Mouse (Mus musculus): ENCODE measurements at regions not wholly inside any gene's neighbourhood (a gene's known extent, or its start where the extent isn't known, plus 50 kb on each side); places are given as distances from the start of the nearest gene placed in this dataset.
A peak's percentile ranks its signal among the peaks of the same experiment; 100 is the strongest.

DNA sequence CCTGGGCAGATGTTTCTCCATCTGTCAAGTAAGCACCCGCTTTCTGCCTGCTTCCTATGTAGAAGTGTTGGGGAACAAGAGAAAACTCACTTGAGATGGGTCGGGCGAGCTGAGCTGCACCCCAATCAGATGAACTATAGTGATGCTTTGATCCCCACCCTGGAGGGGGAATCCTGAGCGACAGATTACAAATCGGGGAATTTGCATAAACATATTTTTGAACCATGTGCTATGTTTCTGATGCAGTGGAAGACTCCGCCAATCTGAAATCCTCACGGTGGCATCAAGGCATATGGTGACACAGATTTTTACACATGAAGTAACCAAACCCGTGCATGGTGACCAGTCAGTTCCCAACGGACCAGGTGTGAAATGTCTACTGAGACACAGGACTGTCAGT is 231.4 kb upstream of the Chd6 start:
- DNase-seq (ENCODE audit: low spot score in 2 of 2): no peak

DNA sequence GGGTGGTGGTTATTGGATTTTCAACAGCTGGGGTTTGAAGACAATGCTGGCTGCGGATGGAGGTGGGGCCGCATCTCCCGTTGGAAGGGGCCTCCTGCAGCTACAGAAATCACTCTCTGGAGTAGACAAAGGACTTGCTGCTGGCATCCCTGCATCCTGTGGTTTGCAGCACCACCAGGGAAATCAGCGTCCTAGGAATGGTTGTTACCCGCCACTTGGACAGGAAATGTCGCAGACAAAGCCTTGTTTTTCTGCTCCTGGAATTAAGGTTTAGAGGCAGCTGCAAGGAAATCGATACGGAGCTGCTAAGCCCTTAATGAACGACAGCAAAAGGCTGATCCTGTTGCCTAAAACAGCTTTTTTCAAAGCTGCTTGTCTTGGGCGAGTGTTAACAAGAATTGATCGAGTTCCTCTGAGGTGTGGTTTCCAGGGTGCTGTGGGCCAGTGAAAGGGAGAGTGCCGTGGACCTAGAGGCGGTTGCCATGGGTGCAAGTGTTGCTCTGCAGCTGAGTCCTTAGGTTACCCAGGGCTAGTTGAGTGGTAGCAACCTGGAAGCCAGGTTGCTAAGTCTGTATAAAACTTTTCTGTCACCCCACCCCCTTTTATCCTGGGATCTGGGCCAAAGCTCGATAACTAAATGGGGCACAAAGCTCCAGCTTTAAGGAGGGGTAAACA is 230.6 kb upstream of the Chd6 start:
- DNase-seq (ENCODE audit: low spot score in 2 of 2): no peak

DNA sequence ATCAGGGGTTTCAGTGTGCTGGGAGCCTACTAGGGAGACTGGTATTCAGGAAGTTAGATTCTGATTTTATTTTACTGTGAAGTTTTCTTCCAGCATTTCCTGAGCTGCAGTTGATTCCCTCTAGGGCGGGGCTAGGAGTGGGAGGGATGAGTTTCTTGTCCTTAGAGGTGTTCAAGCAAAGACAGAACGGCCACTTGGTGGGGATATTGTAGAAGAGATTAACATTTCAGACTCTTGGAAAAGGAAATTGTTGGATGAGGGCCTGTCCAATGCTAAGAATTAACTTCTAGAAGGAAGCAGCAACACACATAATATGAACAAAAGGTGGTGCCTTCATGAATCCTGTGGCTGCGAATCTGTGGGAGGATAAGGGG is 230.1 kb upstream of the Chd6 start:
- no peak for DNase-seq (ENCODE audit: low spot score in 2 of 2)

DNA sequence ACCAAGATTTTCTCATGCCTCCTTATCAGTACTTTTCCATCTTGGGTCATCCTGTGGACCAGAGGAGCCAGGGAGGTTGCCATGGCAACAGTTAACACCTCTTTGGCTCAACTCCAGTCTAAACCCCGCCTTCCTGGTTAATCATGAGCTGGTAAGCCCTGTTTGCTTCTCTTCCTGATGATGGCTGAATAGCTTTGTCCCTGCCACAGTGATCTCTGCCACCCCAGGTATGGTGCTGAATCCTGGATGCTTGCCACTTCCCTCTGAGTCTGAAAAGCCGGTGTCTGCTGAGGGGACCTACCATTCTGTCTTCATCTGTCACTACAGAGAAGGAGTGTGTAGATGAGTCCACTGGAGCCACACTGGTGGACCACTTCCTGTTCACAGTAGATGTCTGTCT is 223.8 kb upstream of the Chd6 start:
- no peak for DNase-seq (ENCODE audit: low spot score in 2 of 2)

DNA sequence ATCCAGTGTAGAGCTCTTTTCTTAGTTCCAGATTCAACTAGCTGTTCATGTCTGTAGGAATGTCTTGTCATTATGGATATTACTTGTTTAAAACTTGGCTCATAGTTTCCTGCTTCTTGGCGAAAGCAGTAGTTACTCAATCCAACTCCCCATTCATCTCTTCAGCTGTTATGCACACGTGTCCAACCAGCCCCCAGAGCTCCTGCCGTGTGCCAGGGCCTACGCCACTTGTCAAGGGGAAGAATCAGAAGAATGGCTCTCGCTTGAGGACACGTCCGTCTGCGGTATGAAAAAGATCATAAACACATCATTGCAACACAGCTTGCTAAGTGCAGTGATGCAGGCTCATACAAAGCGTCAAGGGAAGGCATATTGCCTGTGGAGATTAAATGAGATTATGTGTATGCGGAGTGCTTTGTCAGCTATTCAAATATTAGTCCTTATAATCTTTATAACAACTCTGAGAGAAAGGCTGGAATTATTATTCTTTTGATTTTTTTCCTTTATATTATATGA is 223.0 kb upstream of the Chd6 start:
- no peak for DNase-seq (ENCODE audit: low spot score in 2 of 2)

DNA sequence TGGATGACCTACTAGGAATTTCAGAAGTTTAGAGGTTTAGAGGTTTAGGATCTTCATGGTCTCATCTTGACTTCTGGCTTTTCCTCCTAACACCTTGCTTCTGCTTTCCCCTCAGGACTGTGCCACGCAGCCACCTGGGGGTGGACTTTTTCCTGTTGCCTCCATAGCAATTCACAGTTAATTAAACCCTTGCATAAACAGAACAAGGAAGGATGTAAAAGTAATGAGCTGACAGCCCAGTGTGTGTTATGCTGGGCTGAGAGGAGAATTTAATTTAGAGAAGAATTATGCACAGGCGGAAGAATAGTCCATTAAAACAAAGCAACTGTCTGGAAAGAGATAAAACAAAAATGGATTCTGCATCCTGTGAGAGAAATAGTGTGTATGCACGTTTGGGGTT is 193.9 kb upstream of the Chd6 start:
- DNase-seq (ENCODE audit: low spot score in 2 of 2): no peak

DNA sequence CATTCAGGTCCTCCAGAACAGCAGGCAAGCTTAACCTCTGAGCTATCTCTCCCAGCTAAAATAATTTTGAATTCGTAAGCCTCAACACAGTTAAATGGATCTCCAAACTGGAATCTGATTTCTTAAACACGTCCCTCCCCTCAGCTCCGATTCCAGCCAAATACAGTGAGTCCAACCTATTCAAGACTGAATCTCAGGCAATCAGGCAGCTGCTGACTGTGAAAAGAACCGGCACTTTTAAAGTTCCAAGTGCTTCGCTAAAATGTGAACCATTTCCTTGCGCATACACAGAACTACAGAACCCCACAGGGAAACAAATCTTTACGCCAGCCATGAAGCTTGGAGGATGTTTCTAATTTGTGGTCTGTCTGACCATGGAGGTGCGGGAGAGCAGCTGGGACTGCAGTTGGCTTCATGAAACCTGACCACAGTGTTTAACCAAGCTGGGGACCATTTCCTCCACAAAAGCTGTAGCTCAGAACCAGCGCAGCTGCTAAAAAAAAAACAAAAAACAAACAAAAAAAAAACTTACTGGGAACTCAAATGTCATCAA is 160.1 kb upstream of the Chd6 start:
- no peak for DNase-seq (ENCODE audit: low spot score in 2 of 2)

DNA sequence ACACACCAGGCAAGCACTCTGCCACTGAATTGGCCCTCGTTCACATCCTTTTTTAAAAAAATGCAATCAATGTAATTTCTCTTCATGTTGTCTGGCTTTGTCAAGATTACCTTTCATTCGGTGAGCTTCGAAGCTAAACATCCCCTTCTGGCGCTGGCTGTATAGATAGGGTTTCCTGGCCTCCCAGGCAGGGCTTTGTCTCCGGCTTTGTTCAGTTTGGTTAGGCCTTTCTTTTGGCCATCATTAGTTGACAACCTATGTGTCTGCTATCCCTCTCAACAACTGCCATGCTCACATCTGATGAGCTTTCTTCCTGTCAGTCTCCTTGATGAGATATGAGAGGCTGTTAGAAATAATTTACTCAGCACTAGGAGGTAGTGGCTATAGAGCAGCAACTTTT is 157.6 kb upstream of the Chd6 start:
- no peak for DNase-seq (ENCODE audit: low spot score in 2 of 2)

DNA sequence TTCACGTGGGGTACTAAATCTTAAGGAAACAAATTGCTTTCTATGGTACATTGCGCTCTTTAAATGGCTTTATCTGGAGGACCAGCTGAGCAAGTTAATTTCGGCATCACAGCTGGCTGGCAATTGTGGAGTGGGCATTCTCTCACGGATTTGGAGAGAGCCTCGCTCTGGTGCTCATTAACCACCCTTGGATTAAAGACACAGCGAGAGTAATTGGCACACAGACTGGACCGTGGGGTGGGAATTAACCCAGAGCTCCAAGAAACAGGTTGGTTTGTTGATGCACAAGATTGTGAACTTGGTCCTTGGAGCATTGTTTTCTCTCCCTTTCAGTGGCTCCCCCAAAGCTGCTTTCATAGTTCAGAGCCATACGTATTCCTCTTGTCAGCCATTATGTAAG is 156.3 kb upstream of the Chd6 start:
- DNase-seq (ENCODE audit: low spot score in 2 of 2): peak in 1 of 2 experiments; percentile 4

DNA sequence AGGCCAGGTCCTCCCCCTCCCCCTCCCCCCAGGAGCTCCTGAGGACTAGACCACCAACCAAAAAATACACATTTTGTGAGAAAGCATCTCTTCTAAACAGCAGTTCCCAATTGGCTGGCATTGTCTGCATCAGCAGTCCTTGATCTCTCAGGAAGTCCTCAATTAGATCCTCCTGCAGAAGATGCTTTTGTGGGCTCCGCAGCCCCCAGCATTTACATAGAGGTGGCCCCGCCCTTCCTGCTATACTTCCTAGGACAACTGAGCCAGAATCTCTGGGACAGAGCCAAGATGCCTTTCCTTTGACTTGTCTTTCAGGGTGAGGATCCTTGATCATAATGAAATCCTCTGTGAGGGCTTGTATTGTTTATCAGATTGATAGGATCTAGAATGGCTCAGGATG is 143.9 kb upstream of the Chd6 start:
- no peak for DNase-seq (ENCODE audit: low spot score in 2 of 2)

DNA sequence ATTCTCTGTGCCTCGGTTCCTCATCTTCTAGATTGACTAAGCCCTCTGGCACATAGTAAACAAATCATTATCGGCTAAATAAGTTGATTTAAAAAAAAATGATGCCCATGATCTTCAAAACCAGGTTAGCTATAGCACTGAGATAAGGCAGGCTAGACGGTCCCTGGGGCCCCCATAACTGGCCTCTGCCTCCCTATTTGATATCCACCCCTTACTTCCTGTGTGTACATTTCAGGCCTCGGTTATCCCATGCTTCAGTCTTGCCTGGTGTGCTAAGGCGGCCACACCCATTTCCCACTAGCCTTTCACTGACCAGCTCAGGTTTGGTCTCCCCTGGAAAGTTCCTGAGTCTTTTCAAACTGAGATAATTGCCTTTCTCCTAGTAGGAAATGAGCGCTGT is 132.8 kb upstream of the Chd6 start:
- DNase-seq (ENCODE audit: low spot score in 2 of 2): no peak

DNA sequence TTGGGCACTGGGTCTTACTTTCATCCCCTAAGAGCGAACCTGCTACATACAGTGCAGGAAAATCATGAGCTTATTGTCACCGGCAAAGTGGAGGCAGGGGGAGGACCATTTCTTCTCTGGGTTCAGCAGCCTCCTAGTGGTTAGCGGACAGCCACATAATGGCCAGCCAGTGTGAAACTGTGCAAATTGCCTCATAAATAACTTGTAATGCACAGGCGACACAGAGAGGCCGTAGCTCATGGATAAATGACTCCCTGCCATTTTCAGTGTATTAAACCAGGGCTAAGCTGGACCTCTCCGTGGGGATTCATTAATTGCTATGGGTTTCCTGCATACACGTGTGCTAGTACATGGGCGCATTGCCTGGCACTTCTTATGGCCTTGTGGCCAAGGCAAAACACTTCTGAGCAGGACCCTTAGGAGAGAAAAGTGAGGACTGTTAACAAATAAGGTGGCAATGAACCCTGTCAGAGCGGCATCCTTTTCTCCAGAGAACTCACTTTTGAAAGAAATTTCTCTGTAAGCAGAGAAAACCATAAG is 128.5 kb upstream of the Chd6 start:
- DNase-seq (ENCODE audit: low spot score in 2 of 2): no peak

DNA sequence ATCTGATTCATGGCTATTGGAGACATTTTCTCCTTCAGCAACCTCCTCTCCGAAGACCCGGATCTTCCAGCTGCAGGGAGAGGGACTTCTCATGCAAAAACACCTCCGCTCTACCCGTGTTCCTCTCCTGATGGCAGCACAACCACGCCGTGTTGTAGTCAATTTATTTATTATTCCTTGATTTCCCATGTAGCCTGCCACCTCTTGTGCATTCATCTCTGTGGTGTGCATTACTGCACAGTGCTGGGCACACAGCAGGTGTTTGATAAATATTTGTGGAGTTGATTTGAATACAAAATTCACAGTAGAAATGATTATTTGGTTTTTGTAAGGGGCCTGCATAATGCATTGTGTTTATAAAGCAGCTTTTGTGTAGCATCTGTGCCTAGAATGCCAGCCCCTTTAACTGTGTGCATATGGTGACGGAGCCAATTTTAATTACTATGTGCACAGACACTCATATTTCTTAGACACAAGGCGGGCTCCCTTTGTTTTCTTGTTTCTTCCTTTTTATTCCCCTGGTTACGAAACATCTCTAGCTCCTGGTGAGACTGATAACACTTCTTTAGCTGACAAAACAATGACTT is 124.4 kb upstream of the Chd6 start:
- no peak for DNase-seq (ENCODE audit: low spot score in 2 of 2)

DNA sequence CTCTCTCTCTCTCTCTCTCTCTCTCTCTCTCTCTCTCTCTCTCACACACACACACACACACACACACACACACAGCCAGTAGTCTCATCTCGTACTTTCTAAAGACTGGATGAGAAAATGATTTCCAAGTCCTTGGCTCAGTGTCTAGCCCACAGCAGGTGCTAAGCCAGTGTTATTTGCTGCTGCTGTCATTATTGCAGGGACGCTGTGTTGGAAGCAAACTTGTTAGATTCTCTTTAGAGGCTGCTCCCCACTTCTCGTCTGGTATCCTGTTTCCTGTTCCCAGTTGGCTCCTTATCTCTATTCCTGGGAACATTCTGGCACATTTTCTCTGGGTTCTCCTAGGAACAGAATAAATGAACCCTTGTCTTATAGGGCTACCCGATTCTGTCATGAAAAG is 122.5 kb upstream of the Chd6 start:
- DNase-seq (ENCODE audit: low spot score in 2 of 2): peak in 1 of 2 experiments; percentile 11

DNA sequence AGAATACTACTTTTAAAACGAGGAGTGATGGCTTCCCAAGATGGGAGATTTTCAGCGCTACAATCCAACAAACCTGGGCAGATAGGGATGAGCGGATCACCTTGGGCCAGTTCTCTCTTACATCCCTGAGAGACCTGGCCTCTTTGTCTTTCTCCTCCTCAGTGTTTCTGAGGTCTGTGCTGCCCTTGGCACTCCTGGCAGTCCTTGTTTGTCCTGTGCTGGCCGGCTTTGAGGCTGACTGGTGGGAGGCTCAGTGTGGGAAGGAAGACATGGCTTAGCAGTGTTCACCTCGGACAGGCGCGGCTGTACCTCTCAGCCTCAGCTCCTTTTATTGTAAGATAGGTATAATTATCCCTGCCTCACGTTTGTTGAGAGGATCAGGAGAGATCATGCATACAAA is 106.9 kb upstream of the Chd6 start:
- DNase-seq (ENCODE audit: low spot score in 2 of 2): no peak

DNA sequence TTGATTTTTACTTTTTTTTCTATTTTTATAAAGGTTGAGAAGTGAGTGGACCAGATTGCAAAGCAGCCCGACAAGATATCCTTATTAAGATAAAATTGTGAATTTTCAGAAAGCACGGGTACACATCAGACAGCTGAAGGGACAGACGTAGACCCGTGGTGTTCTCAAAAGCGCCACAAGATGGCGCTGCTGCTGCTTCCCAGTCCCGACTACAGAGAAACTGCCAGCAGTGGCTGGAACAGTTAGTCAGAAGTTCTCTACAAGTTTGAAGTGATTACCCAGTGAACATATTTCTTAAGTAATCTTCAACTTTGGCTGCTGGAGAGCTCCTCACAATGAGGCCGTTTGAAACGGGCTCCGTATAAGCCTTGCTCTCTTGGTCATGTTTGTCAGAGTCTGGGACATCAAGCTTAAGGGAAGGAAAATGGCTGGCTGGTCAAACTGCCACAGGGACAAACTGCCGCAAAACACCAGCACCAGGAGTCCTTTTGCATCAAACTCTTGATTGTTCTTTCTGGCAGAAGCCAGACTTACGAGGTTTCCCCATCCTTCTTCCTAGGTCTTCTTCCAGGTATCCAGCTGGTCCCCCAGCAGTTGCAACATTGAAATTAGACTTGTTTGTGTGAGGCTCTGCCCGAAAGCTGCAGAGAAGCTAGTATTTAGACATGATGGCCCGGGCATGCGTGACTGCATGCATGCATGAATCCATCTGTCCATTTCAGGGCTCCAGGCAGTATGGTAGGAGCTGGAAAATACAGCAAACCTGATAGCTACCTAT is 106.0 kb upstream of the Chd6 start:
- DNase-seq (ENCODE audit: low spot score in 2 of 2): peak; percentile 71 to 74

DNA sequence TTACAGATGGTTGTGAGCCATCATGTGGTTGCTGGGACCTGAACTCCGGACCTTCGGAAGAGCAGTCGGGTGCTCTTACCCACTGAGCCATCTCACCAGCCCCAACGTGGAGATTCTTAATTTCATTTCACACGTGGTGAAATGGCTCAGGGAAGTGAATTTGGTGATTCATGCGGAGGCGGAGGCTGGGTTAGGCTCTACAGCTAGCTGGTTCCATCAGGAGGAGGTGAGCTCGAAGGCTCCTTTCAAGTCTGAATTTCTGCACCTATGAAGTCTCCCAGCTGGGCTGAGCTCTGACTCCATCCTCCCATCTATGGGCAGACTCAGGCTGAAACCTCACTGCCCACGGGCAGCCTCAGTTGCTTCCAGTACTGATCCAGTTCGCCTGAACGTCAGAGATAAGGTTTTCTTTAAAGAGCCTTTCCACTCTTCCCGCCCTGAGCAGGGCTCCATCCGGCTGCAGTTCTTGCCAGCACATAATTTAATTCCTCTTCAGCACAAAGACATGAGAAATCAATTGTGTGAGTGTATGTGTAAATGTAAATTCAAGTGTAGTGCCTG is 103.5 kb upstream of the Chd6 start:
- DNase-seq (ENCODE audit: low spot score in 2 of 2): no peak

DNA sequence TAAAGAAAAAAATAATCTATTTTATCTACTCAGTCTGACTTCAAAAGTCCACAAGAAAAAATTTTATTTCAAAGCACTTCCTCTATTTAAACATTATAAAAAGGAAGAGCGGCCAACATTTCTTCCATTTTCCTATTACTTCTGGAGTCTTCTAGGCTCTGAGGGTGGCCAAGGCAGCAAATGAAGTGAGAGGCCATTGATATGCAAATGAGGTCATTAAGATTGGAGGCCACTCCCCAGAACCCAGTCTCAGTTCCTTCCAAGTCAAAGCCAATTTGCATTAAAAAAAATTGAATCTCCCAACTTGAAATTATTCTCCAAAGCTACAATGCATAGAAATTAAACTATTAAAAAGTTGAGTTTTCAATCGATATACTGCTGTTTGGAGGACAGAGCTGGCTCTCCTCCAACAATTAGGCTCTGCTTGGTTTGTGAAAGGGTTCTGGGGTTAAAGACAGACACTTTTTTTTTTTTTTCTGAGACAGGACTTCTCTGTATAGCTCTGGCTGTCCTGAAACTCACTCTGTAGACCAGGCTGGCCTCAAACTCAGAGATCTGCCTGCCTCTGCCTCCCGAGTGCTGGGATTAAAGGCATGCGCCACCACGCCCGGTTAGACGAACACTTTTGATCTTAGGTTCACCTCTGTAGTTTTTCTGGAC is 88.0 kb upstream of the Chd6 start:
- DNase-seq (ENCODE audit: low spot score in 2 of 2): no peak

DNA sequence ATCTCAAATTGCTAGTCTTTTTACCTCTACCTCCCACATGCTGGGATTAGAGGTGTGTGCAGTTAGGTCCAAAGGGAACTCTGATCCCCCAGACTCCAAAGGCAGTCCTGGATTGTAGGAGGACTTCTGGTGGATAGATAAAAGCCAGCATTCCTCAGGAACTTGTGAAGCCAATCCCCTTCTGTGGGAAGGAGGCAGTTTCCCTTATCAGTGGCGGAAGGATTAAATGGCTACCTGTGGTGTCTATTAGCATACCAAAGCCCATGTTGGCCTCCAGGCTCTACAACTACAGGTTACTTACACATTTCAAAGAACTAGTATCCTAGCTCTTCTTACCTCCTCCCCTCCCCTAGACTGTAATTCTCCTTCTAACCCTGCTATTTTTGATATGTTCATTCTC is 78.6 kb upstream of the Chd6 start:
- no peak for DNase-seq (ENCODE audit: low spot score in 2 of 2)

DNA sequence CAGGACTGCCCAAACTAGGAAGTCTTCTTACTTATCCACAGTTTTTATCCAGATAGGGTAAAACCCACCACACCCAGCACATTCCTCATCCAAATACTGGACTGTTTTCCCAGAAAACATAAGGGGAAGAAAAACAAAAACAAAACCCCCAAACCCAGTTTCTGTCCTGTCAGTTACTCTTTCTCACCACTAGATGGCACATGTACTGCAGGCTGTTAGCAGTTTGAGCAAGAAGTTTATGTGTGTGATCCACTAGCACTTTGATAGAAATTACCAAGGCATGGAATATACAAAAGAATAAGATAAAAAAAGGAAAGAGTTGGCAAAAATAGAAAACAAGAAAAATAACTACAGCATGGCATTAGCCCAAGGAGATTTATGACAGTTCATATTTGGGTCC is 76.2 kb upstream of the Chd6 start:
- no peak for DNase-seq (ENCODE audit: low spot score in 2 of 2)

DNA sequence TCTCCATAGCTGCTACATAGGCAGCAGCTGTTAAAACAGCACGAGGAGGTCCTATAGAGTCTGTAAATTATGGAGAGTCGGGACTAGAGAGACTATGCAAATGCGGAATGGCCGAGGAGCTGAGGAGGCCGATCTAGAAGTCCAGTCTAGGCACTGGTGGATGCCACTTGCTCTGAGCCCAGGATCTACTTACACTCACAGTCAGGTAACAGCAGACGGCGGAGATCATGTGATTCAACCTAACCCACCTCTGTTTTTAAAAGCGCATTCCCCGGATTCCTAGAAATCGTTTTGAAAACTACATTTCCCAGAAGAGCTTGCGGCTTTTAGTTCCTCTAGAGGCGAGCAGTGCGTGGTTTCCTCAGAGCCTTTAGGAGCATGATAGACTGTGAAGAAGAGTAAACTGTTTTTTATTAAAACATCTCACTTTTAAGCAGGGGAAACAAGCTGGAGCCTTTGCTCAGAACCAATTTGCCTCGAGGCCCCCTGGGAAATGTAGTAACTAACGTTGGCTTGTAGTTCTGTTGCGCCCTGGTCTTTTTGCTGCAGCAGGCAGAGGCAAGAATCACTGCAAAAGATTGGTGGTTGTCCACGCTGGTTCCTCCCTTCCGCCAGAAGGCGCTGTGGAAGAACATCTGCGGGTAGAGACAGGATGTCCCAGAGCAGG is 68.6 kb upstream of the Chd6 start:
- peak; percentile 69 to 75 for DNase-seq (ENCODE audit: low spot score in 2 of 2)

Data from right cerebral cortex, postnatal 36 days (tissue).